Mouse (Mus musculus): ENCODE results near the gene Rwdd3. TPM values are rescaled to one million over a fixed set of nuclear protein-coding genes. Genes with fewer than 3 reads are reported as not detected.

Gene Rwdd3
- total and polyA plus RNA-seq, 2 experiments = 3.5 to 12.9 TPM

GRCm38 (mm10) chr3:121160424-121160823 is 11.1 kb downstream of the Rwdd3 start:
- Histone ChIP-seq H3K79me2 (ENCODE audit: control insufficient read depth, insufficient read depth, low read length) (no peaks in the 10 kb centered on the region), H3K4me1 (ENCODE audit: control insufficient read depth, insufficient read depth, low read length) (0 out of 2 replicates have a peak, but pooled peaks cover 2% of the 10 kb centered on the region), H3K27ac (replicated peaks; ENCODE audit: insufficient read depth, low read depth, low read length) (no peak overlapping the region), H3K36me3 (ENCODE audit: control insufficient read depth, insufficient read depth, low read length) (peaks cover 2% of the 10 kb centered on the region; the same call in 1 of the 2 replicates), H3K27me3 (ENCODE audit: control insufficient read depth, insufficient read depth, low read length) (no peaks in the 10 kb centered on the region), H3K9ac (ENCODE audit: low read depth, low read length) (no peak overlapping the region), H3K4me3 (ENCODE audit: insufficient read depth, low read depth, low read length) (no peak overlapping the region)
- DNase-seq (ENCODE audit: extremely low read depth, low read depth, low spot score) = no peak
- TF ChIP-seq POLR2A (IDR thresholded peaks at IDR 0.05; ENCODE audit: extremely low read depth, insufficient read depth, low read length) = no peak
- no peak for TF ChIP-seq CTCF (IDR thresholded peaks at IDR 0.05; ENCODE audit: low read depth, low read length)
- WGBS = 76% methylated on average over 4 of the region's 4 CpGs

- Histone ChIP-seq H3K27ac (replicated peaks; ENCODE audit: insufficient read depth, low read depth, low read length) (no peak overlapping the region), H3K27me3 (ENCODE audit: control insufficient read depth, insufficient read depth, low read length) (no peaks in the 10 kb centered on the region), H3K4me3 (ENCODE audit: insufficient read depth, low read depth, low read length) (no peak overlapping the region), H3K9ac (ENCODE audit: low read depth, low read length) (no peak overlapping the region), H3K79me2 (ENCODE audit: control insufficient read depth, insufficient read depth, low read length) (no peaks in the 10 kb centered on the region), H3K4me1 (ENCODE audit: control insufficient read depth, insufficient read depth, low read length) (0 out of 2 replicates have a peak, but pooled peaks cover 2% of the 10 kb centered on the region), H3K36me3 (ENCODE audit: control insufficient read depth, insufficient read depth, low read length) (peaks cover 2% of the 10 kb centered on the region; the same call in 1 of the 2 replicates)
- no peak for DNase-seq (ENCODE audit: extremely low read depth, low read depth, low spot score)
- 81% methylated on average over 10 of the region's 10 CpGs for WGBS
- TF ChIP-seq POLR2A (IDR thresholded peaks at IDR 0.05; ENCODE audit: extremely low read depth, insufficient read depth, low read length) (no peak), CTCF (IDR thresholded peaks at IDR 0.05; ENCODE audit: low read depth, low read length) (no peak)
These were observed 11.9 kb downstream of the Rwdd3 start for GRCm38 (mm10) chr3:121159566-121159965.

- WGBS = 95% methylated on average over 16 of the region's 16 CpGs
- Histone ChIP-seq H3K4me3 (ENCODE audit: insufficient read depth, low read depth, low read length) (no peak overlapping the region), H3K36me3 (ENCODE audit: control insufficient read depth, insufficient read depth, low read length) (peaks cover 2% of the 10 kb centered on the region; the same call in 1 of the 2 replicates), H3K4me1 (ENCODE audit: control insufficient read depth, insufficient read depth, low read length) (0 out of 2 replicates have a peak, but pooled peaks cover under 1% of the 10 kb centered on the region), H3K27ac (replicated peaks; ENCODE audit: insufficient read depth, low read depth, low read length) (no peak overlapping the region), H3K9ac (ENCODE audit: low read depth, low read length) (no peak overlapping the region), H3K79me2 (ENCODE audit: control insufficient read depth, insufficient read depth, low read length) (no peaks in the 10 kb centered on the region), H3K27me3 (ENCODE audit: control insufficient read depth, insufficient read depth, low read length) (no peaks in the 10 kb centered on the region)
- TF ChIP-seq CTCF (IDR thresholded peaks at IDR 0.05; ENCODE audit: low read depth, low read length) (no peak), POLR2A (IDR thresholded peaks at IDR 0.05; ENCODE audit: extremely low read depth, insufficient read depth, low read length) (no peak)
- DNase-seq (ENCODE audit: extremely low read depth, low read depth, low spot score) = no peak
These were observed 12.6 kb downstream of the Rwdd3 start for GRCm38 (mm10) chr3:121158901-121159351.

- Histone ChIP-seq H3K4me1 (ENCODE audit: control insufficient read depth, insufficient read depth, low read length) (no peaks in the 10 kb centered on the region), H3K9ac (ENCODE audit: low read depth, low read length) (no peak overlapping the region), H3K27ac (replicated peaks; ENCODE audit: insufficient read depth, low read depth, low read length) (no peak overlapping the region), H3K27me3 (ENCODE audit: control insufficient read depth, insufficient read depth, low read length) (no peaks in the 10 kb centered on the region), H3K36me3 (ENCODE audit: control insufficient read depth, insufficient read depth, low read length) (peaks cover 2% of the 10 kb centered on the region; the same call in 1 of the 2 replicates), H3K79me2 (ENCODE audit: control insufficient read depth, insufficient read depth, low read length) (no peaks in the 10 kb centered on the region), H3K4me3 (ENCODE audit: insufficient read depth, low read depth, low read length) (no peak overlapping the region)
- WGBS = 89% methylated on average over 10 of the region's 10 CpGs
- TF ChIP-seq POLR2A (IDR thresholded peaks at IDR 0.05; ENCODE audit: extremely low read depth, insufficient read depth, low read length) (no peak), CTCF (IDR thresholded peaks at IDR 0.05; ENCODE audit: low read depth, low read length) (no peak)
- no peak for DNase-seq (ENCODE audit: extremely low read depth, low read depth, low spot score)
These were observed 13.8 kb downstream of the Rwdd3 start for GRCm38 (mm10) chr3:121157546-121158330.

GRCm38 (mm10) chr3:121156451-121157186 is 14.9 kb downstream of the Rwdd3 start:
- WGBS = 87% methylated on average over 11 of the region's 11 CpGs
- H3K4me3 ChIP-seq (ENCODE audit: insufficient read depth, low read depth, low read length) = no peak overlapping the region
- no peak for DNase-seq (ENCODE audit: extremely low read depth, low read depth, low spot score)
- H3K27me3 ChIP-seq (ENCODE audit: control insufficient read depth, insufficient read depth, low read length) = no peaks in the 10 kb centered on the region
- TF ChIP-seq CTCF (IDR thresholded peaks at IDR 0.05; ENCODE audit: low read depth, low read length) = no peak
- no peak for TF ChIP-seq POLR2A (IDR thresholded peaks at IDR 0.05; ENCODE audit: extremely low read depth, insufficient read depth, low read length)
- H3K4me1 ChIP-seq (ENCODE audit: control insufficient read depth, insufficient read depth, low read length) = no peaks in the 10 kb centered on the region
- H3K36me3 ChIP-seq (ENCODE audit: control insufficient read depth, insufficient read depth, low read length) = peaks cover 2% of the 10 kb centered on the region; the same call in 1 of the 2 replicates
- H3K27ac ChIP-seq (replicated peaks; ENCODE audit: insufficient read depth, low read depth, low read length) = no peak overlapping the region
- H3K79me2 ChIP-seq (ENCODE audit: control insufficient read depth, insufficient read depth, low read length) = no peaks in the 10 kb centered on the region
- H3K9ac ChIP-seq (ENCODE audit: low read depth, low read length) = no peak overlapping the region

All from liver, adult 2 months (tissue).